Mouse (Mus musculus) forebrain, embryonic 13.5 days (tissue): ENCODE results near the gene Glb1l3. TPM values are rescaled to one million over a fixed set of nuclear protein-coding genes. Genes with fewer than 3 reads are reported as not detected.
A peak's percentile ranks its signal among the peaks of the same experiment; 100 is the strongest.

Source experiments
- ATAC-seq: fragments of 200-750 bp; cut with Nextera tagmentation; 2 replicates; pipeline ENCODE4 v1.8.0; 2017
- H3K27ac ChIP-seq: fragments of 300-500 bp; sonication (generic); 2 replicates; pipeline ENCODE4 v1.5.1; 2015; ENCODE audit warnings: inconsistent platforms, mild to moderate bottlenecking, moderate library complexity
- H3K27me3 ChIP-seq: fragments of 300-500 bp; sonication (generic); 2 replicates; pipeline ENCODE4 v1.6.1; 2015; ENCODE audit warnings: mild to moderate bottlenecking, inconsistent platforms
- H3K36me3 ChIP-seq: fragments of 300-500 bp; sonication (generic); 2 replicates; pipeline ENCODE4 v1.6.1; 2015; ENCODE audit warnings: mild to moderate bottlenecking, inconsistent platforms; ENCODE audit not compliant: poor library complexity, severe bottlenecking
- H3K4me1 ChIP-seq: fragments of 300-500 bp; sonication (generic); 2 replicates; pipeline ENCODE4 v1.6.1; 2015; ENCODE audit warnings: inconsistent platforms
- H3K4me2 ChIP-seq: fragments of 300-500 bp; sonication (generic); 2 replicates; pipeline ENCODE4 v1.6.1; 2015; ENCODE audit warnings: inconsistent platforms, mild to moderate bottlenecking, moderate library complexity
- H3K4me3 ChIP-seq: fragments of 300-500 bp; sonication (generic); 2 replicates; pipeline ENCODE4 v1.5.1; 2015; ENCODE audit warnings: mild to moderate bottlenecking, inconsistent platforms
- H3K9ac ChIP-seq: fragments of 300-500 bp; sonication (generic); 2 replicates; pipeline ENCODE4 v1.6.1; 2015; ENCODE audit warnings: mild to moderate bottlenecking, inconsistent platforms
- H3K9me3 ChIP-seq: fragments of 300-500 bp; sonication (generic); replicated peaks from 2 replicates; pipeline ENCODE4 v1.6.1; 2016; ENCODE audit warnings: inconsistent platforms
- WGBS: fragments of 180-500 bp; shearing (Covaris S2); methylation state at CpG from one replicate; pipeline ENCODE4 v1.1.7; 2015; 5-methylcytosine and 5-hydroxymethylcytosine counted together
- polyA plus RNA-seq: library from polyadenylated mRNA; unstranded; fragments of >200 nt; fragmentation: Nextera tagmentation; extraction: Ambion mirVana; gene quantifications from 2 replicates; pipeline ENCODE4 v1.2.1, GENCODE M21; 2015

Glb1l3 gene
- polyA plus RNA-seq, 1 experiment from 2014 or later: not detected

DNA sequence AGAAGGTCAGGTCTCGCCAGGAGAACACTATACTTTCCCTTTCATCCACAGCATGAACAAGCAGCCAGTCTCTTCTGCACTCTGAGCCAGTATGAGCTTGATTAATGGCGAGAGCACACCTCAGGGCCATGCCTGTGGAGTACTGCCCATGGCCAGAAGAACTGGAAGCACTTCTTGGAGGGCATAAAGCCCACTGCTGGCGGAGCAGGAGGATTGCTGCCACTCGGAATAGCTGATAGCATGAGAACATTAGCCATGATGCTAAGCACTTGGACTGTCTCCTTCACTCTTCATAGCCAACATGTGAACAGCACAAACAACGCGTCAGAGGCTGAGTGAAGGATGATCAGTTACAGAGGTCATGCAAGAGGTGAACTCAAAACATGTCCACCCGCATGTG, 82.3 kb downstream of the Glb1l3 start:
- ATAC-seq: no peak
- 91% methylated on average over 7 of the region's 7 CpGs for WGBS

DNA sequence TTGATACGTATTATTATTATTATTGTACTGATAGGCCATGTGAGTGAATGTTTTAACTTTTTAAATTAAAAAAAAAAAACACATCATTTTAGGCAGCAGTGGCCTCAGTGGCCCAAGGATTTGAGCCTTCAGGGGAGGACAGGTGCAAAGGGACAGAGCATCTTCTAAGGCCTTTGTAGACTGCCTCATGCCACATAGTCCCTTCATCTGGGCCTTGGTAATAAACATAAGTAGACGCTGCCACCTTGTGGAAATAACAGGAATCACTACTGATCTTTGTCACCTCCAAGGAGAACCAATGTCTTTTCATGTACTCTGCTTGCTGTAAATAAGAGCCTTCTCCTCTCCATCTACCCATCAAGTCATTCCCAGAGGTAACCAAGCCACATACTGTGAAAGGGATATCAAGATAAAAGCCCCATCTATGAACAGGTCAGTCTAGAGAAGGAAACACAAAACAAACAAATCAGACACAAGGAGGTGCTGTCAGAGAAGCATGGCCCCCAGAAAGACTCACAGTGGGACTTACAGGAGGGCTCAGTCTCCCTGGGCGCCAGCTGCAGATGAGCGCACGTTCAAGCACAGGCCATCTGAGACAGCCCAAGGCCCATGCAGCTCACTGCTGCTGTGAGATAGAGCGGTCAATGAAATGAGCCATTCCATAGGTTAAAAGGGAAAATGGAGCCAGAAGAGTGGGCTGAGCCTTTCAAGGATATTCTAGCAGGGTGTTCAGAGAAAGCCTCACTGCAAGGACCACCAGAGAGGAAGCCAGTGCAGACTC, 84.4 kb downstream of the Glb1l3 start:
- Histone ChIP-seq H3K4me3 (no peak overlapping the region), H3K36me3 (no peaks in the 10 kb centered on the region), H3K27me3 (no peaks in the 10 kb centered on the region), H3K27ac (no peak overlapping the region), H3K9me3 (no peaks in the 10 kb centered on the region), H3K4me1 (no peaks in the 10 kb centered on the region), H3K4me2 (no peak overlapping the region), H3K9ac (no peak overlapping the region)
- peak; percentile 76 for ATAC-seq
- 66% methylated on average over 6 of the region's 6 CpGs for WGBS

More for the DNA sequence above, 82.3 kb downstream of the Glb1l3 start:
- no peaks in the 10 kb centered on the region for H3K27me3 ChIP-seq
- no peak overlapping the region for H3K4me2 ChIP-seq
- no peaks in the 10 kb centered on the region for H3K9me3 ChIP-seq
- no peaks in the 10 kb centered on the region for H3K4me1 ChIP-seq
- H3K36me3 ChIP-seq: no peaks in the 10 kb centered on the region
- H3K4me3 ChIP-seq: no peak overlapping the region
- no peak overlapping the region for H3K9ac ChIP-seq
- H3K27ac ChIP-seq: no peak overlapping the region

DNA sequence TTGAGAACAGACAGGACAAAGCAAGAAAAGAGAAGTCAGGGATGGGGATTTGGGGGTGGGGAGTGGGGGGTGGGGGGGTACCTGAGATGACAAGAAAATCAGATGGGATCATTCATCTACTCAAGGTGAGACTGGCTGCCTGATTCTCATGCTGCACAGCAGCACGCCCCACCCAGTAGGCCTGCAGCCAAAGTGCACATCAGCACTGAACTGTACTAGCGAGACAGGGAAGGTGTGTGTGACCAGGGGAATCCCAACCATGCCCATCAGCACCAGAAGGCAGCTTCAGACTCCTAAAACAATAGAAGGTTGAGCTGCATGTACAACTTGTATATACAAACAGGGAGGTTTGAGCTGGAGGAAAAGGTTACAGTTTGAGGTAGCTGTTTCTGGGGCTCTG, 85.0 kb downstream of the Glb1l3 start:
- 0 out of 2 replicates have a peak, but pooled peaks have one; percentile 39 for ATAC-seq
- no peak overlapping the region for H3K4me2 ChIP-seq
- 86% methylated on average over 2 of the region's 2 CpGs for WGBS

DNA sequence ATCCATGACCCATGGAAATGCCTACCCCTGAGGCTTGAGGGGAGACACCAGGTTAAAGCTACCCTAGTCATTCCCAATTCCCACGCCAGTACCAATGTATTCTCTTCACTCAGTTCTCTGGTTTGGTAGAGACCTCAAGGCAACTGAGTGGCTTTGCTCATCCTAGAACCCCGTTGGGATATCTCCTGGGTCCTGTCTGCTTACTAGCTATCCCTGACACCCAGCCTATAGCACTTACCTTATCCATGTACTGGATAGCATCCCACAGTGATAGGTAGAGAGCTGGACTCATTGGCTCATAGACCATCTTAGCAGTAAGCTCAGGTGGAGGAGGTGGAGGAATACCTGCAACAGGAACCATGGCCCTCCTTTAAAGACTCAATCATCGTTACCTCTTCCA, 92.5 kb downstream of the Glb1l3 start:
- no peaks in the 10 kb centered on the region for H3K27me3 ChIP-seq
- H3K4me2 ChIP-seq: no peak overlapping the region
- 0 out of 2 replicates have a peak, but pooled peaks cover 5% of the 10 kb centered on the region for H3K36me3 ChIP-seq
- ATAC-seq: no peak
- H3K9ac ChIP-seq: no peak overlapping the region
- H3K4me1 ChIP-seq: no peaks in the 10 kb centered on the region
- no peak overlapping the region for H3K27ac ChIP-seq
- H3K9me3 ChIP-seq: no peaks in the 10 kb centered on the region
- 88% methylated on average over 3 of the region's 3 CpGs for WGBS
- no peak overlapping the region for H3K4me3 ChIP-seq

More for the DNA sequence above, 85.0 kb downstream of the Glb1l3 start:
- Histone ChIP-seq H3K27ac (no peak overlapping the region), H3K9ac (no peak overlapping the region), H3K4me1 (no peaks in the 10 kb centered on the region), H3K27me3 (no peaks in the 10 kb centered on the region), H3K9me3 (no peaks in the 10 kb centered on the region), H3K36me3 (no peaks in the 10 kb centered on the region), H3K4me3 (no peak overlapping the region)

Other genes with a start within 250 kb of the Glb1l3 start
- 13.6 TPM in 2 replicates for gene B3gat1, start 127.2 kb downstream of the Glb1l3 start, polyA plus RNA-seq
- 2.6 and 3.3 TPM in 2 replicates for gene Glb1l2, start 54.4 kb downstream of the Glb1l3 start, polyA plus RNA-seq
- 0.21 and 0.30 TPM in 2 replicates for gene Gm1110, start 62.2 kb upstream of the Glb1l3 start, polyA plus RNA-seq
- gene Acad8, start 138.7 kb upstream of the Glb1l3 start, polyA plus RNA-seq: 38.2 and 47.5 TPM in 2 replicates
- gene Thyn1, start 138.8 kb upstream of the Glb1l3 start, polyA plus RNA-seq: 154 and 156 TPM in 2 replicates
- gene Vps26b, start 169.2 kb upstream of the Glb1l3 start, polyA plus RNA-seq: 52.6 and 56.5 TPM in 2 replicates
- 26.5 and 30.7 TPM in 2 replicates for gene Ncapd3, start 169.3 kb upstream of the Glb1l3 start, polyA plus RNA-seq